Mouse (Mus musculus) limb, embryonic 14.5 days (tissue): ENCODE data around the gene Ovol2. TPM values are rescaled to one million over a fixed set of nuclear protein-coding genes. Genes with fewer than 3 reads are reported as not detected.

ENCODE experiments used
- ATAC-seq: fragments of 200-750 bp; cut with Nextera tagmentation; 2 replicates; pipeline ENCODE4 v1.8.0; 2017; ENCODE audit warnings: low read depth, moderate number of reproducible peaks, moderate TSS enrichment; ENCODE audit not compliant: low FRiP score
- DNase-seq: peaks from one replicate; pipeline ENCODE4 v3.0.0-alpha.2; 2015; ENCODE audit warnings: low spot score
- H3K27ac ChIP-seq: fragments of 300-500 bp; sonication (generic); replicated peaks from 2 replicates; pipeline ENCODE4 v1.5.1; 2014; ENCODE audit warnings: low read depth, mild to moderate bottlenecking, low read length, moderate library complexity, mixed read lengths
- H3K27me3 ChIP-seq: fragments of 300-500 bp; sonication (generic); 2 replicates; pipeline ENCODE4 v1.6.1; 2014; ENCODE audit warnings: low read length, mixed read lengths; ENCODE audit not compliant: control insufficient read depth, insufficient read depth
- H3K36me3 ChIP-seq: fragments of 300-500 bp; sonication (generic); 2 replicates; pipeline ENCODE4 v1.6.1; 2014; ENCODE audit warnings: mild to moderate bottlenecking, low read length, moderate library complexity, mixed read lengths; ENCODE audit not compliant: control insufficient read depth, insufficient read depth
- H3K4me1 ChIP-seq: fragments of 300-500 bp; sonication (generic); 2 replicates; pipeline ENCODE4 v1.6.1; 2014; ENCODE audit warnings: antibody characterized with exemption, low read length, mixed read lengths; ENCODE audit not compliant: control insufficient read depth, insufficient read depth
- H3K4me2 ChIP-seq: fragments of 300-500 bp; sonication (generic); replicated peaks from 2 replicates; pipeline ENCODE4 v1.6.1; 2014; ENCODE audit warnings: low read depth, mild to moderate bottlenecking, low read length, moderate library complexity; ENCODE audit not compliant: severe bottlenecking
- H3K4me3 ChIP-seq: fragments of 300-500 bp; sonication (generic); replicated peaks from 2 replicates; pipeline ENCODE4 v1.5.1; 2014; ENCODE audit warnings: low read length
- H3K9ac ChIP-seq: fragments of 300-500 bp; sonication (generic); 2 replicates; pipeline ENCODE4 v1.6.1; 2014; ENCODE audit warnings: mild to moderate bottlenecking, low read depth, low read length, moderate library complexity; ENCODE audit not compliant: severe bottlenecking
- H3K9me3 ChIP-seq: fragments of 300-500 bp; sonication (generic); 2 replicates; pipeline ENCODE4 v1.6.1; 2016; ENCODE audit warnings: low read length; ENCODE audit not compliant: control insufficient read depth
- POLR2A ChIP-seq: fragments of 200-500 bp; IDR thresholded peaks from 2 replicates; pipeline ENCODE4 v1.8.0; 2012; ENCODE audit warnings: inconsistent platforms, mild to moderate bottlenecking, moderate library complexity, borderline replicate concordance; ENCODE audit not compliant: insufficient read depth, insufficient read length; ENCODE audit errors: extremely low read depth
- WGBS: fragments of 180-500 bp; shearing (Covaris S2); extraction: QIAGEN DNeasy Blood & Tissue Kit; methylation state at CpG from one replicate; pipeline ENCODE4 v1.1.7; 2014; 5-methylcytosine and 5-hydroxymethylcytosine counted together
- polyA plus RNA-seq, 2 experiments: library from polyadenylated mRNA; depleted of rRNA in 1 of 2; stranded (reverse) in 1 of 2; unstranded in 1 of 2; fragments of >200 nt; fragmentation: Nextera tagmentation in 1 of 2; extraction: Ambion mirVana in 1 of 2; gene quantifications; 2 replicates each; pipeline versions ENCODE4 v1.2.1 to v1.2.3; 2012 to 2014

Gene Ovol2
- polyA plus RNA-seq, 2 experiments = 1.8 to 2.9 TPM

- H3K4me1 ChIP-seq = peaks cover 17% of the 10 kb centered on the region
- H3K9ac ChIP-seq = peak within 1 kb of the TSS; percentile 97
- peak within 1 kb of the TSS; percentile 87 for H3K4me3 ChIP-seq
- peak; percentile 86; the same call in 1 of the 2 replicates for TF ChIP-seq POLR2A
- ATAC-seq = peak; percentile 96
- H3K9me3 ChIP-seq = no peaks in the 10 kb centered on the region
- DNase-seq = peak; percentile 94
- WGBS = under 1% methylated on average over 75 of the region's 93 CpGs
- peak within 1 kb of the TSS; percentile 97 for H3K27ac ChIP-seq
- peak within 1 kb of the TSS; percentile 75 for H3K4me2 ChIP-seq
- no peaks in the 10 kb centered on the region for H3K27me3 ChIP-seq
- H3K36me3 ChIP-seq = no peaks in the 10 kb centered on the region; the same call in 1 of the 2 replicates
Observed at GRCm38 (mm10) chr2:144270507-144271420, 61.2 kb downstream of the Ovol2 start, which contains the start of the genes Mgme1 and Snx5. Gene Mgme1 (plus strand): TSS chr2:144270663. Gene Snx5 (minus strand): TSS chr2:144270906.

GRCm38 (mm10) chr2:144269679-144270475 lies 62.1 kb downstream of the Ovol2 start:
- Histone ChIP-seq H3K4me3 (peak overlapping the region; percentile 87), H3K9ac (peak overlapping the region; percentile 97), H3K9me3 (no peaks in the 10 kb centered on the region), H3K4me1 (peaks cover 17% of the 10 kb centered on the region), H3K27ac (peak overlapping the region; percentile 97), H3K4me2 (peak overlapping the region; percentile 75), H3K27me3 (no peaks in the 10 kb centered on the region), H3K36me3 (no peaks in the 10 kb centered on the region)
- DNase-seq = no peak
- WGBS = under 1% methylated on average over 25 of the region's 33 CpGs
- TF ChIP-seq POLR2A = no peak
- peak; percentile 1; the same call in 1 of the 2 replicates for ATAC-seq

GRCm38 (mm10) chr2:144269306-144269650 lies 62.7 kb downstream of the Ovol2 start:
- no peaks in the 10 kb centered on the region for H3K36me3 ChIP-seq
- no peaks in the 10 kb centered on the region for H3K9me3 ChIP-seq
- H3K4me2 ChIP-seq = peak overlapping the region; percentile 75
- no peak for TF ChIP-seq POLR2A
- H3K4me3 ChIP-seq = peak overlapping the region; percentile 87
- H3K9ac ChIP-seq = peak overlapping the region; percentile 97
- no peaks in the 10 kb centered on the region for H3K27me3 ChIP-seq
- H3K27ac ChIP-seq = no peak overlapping the region
- H3K4me1 ChIP-seq = peaks cover 15% of the 10 kb centered on the region
- 2% methylated on average over 11 of the region's 11 CpGs for WGBS
- DNase-seq = no peak
- no peak for ATAC-seq

DNA sequence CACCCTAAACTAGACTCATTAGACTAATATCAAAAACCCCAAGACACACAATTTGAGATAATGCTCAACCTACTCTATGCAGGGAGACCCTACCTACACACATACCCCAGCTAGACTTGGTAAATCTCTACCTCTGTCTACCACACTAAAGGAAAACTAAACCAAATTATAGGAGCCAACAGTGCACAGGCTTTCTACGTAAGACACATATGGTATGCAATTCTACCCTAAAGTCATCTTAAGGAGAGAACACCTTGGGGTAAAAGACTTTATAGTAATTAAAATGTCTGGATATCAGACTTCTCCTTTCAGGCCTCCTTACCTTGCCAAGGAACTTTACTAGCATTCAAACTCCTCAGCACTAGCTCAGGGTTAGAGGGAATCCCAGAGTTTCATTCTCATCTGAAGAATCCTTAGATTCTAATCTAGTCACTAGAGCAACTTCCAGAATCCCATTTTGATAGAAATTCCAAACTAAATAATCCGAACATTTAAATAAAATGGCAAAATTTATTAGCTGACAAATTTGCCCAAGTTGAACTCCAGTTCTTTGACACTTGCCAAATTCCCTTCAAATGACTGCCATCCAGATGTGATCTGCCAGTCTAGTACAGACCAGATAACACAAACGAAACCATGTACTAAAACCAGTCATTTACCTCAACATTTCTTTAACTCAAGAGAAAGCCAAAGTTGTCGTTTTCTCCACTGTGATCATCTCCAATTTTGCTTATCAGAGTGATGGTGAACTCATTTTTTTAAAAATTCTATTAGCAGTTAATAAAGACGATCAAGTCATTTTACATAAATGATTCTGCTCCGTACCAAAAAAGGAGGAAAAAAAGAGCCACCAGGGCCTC lies 63.3 kb downstream of the Ovol2 start:
- DNase-seq (no peak), ATAC-seq (no peak)
- no peak overlapping the region for H3K27ac ChIP-seq
- TF ChIP-seq POLR2A = no peak
- 6% methylated on average over 6 of the region's 6 CpGs for WGBS
- H3K4me2 ChIP-seq = peak overlapping the region; percentile 75
- H3K9ac ChIP-seq = peak overlapping the region; percentile 97
- H3K4me1 ChIP-seq = peaks cover 17% of the 10 kb centered on the region
- H3K9me3 ChIP-seq = no peaks in the 10 kb centered on the region
- H3K4me3 ChIP-seq = peak overlapping the region; percentile 87
- no peaks in the 10 kb centered on the region for H3K36me3 ChIP-seq
- no peaks in the 10 kb centered on the region for H3K27me3 ChIP-seq
